Mouse (Mus musculus): ENCODE measurements around the gene Rapgef2.

Gene Rapgef2

DNA sequence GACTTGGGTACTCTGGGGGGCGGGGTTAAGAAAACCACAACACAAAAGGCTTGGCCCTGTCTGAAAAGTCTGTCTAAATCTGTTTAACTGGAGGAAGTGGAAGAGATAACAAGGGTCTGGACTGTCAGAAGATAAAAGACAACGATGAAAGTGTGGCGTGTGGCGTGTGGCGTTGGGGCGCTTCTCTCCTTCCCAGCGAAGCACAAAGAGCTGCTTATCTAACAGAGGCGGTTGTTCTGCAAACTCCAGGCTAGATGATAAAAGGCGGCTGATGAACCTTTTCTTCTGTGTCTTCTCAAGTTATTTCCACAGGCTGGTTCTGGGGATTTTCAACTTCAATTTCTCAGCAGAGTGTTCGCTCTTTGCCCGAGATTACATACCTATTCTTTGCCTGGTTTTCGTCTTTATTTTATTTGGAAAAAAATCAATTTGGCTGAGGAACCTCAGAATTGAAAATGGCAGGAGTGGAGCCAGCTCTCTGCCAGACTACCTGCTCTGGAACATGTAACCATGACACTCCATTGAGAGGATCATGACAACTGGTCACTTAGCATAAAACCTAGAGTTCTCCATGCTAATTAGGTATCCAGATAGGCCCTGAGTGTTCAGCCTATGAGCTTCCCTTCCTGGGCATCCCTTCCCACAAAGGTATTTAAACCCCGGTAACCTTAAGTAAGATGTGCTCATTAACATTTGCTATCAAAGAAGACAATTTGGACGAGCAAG is 258.0 kb downstream of the Rapgef2 start:
- DNase-seq (ENCODE audit: low spot score in 2 of 2) = no peak

GRCm38 (mm10) chr3:79025983-79026382 is 260.3 kb downstream of the Rapgef2 start:
- no peak for DNase-seq (ENCODE audit: low spot score in 2 of 2)

GRCm38 (mm10) chr3:79023735-79024328 is 262.5 kb downstream of the Rapgef2 start:
- DNase-seq (ENCODE audit: low spot score in 2 of 2) = no peak

DNA sequence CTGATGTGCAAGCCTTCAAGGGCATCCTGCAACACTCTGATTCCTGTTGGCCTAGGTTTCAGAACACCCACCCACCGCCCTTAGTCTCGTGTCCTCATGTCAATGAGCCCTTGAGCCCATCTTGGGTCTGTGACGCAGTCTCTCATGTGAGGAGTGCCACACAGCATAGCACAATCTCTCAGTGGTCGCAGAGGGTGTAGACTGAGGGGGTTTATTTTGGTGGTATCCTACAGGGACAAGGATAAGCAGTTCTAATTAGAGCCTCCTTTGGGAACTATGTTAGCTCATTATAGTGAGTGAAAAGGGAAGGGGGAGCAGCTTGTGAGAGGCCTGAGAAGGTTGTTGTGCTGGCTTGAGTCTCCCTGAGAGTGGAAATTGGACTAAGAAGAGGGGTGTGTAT is 263.6 kb downstream of the Rapgef2 start:
- DNase-seq (ENCODE audit: low spot score in 2 of 2) = no peak

DNA sequence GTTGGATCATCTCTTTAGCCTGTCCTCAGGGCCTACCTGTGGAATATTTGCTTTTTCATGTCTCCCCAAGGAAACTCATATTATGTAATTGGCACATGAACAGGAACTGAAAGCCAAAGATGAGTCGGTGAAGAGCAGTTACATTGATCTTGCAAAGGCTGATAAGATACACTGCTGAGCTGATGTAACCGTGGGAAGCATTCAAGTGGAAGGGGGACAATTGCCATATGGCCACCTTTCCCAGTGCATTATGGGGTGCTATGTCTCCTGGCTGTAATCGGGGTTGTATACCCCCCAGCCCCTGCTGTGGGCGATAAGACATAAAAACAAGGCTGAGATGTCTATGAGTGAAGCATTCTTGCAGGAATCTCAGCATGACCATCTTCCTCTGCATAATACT is 268.9 kb downstream of the Rapgef2 start:
- no peak for DNase-seq (ENCODE audit: low spot score in 2 of 2)

DNA sequence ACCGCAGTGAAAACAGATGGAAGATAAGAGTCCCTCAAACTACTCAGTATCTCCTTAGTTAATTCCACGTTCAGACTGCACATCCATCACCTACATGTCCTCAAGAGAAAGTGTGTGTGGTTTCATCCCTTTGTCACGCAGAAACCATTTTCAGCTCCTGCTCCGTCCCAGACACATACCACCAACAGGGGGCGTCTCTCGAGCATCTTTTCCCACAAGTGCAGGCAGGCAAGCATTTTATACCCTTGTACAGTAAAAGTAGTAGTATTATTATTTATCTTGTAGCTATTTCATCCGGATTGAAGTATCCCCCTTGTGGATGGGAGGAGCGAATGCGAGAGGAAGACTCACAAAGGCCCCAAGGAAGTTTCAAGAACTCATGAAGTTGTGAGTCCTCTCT is 269.5 kb downstream of the Rapgef2 start:
- no peak for DNase-seq (ENCODE audit: low spot score in 2 of 2)

GRCm38 (mm10) chr3:79015621-79016474 is 270.5 kb downstream of the Rapgef2 start:
- DNase-seq (ENCODE audit: low spot score in 2 of 2) = no peak

All from urinary bladder, postnatal 36 days (tissue).